Mouse (Mus musculus) neural tube, embryonic 11.5 days (tissue): Measurements from ENCODE around the gene Nat9. TPM values are rescaled to one million over a fixed set of nuclear protein-coding genes. Genes with fewer than 3 reads are reported as not detected.
A peak's percentile ranks its signal among the peaks of the same experiment; 100 is the strongest.

ENCODE experiments used
- ATAC-seq: fragments of 200-750 bp; cut with Nextera tagmentation; 2 replicates; pipeline ENCODE4 v1.8.0; 2017; ENCODE audit warnings: moderate number of reproducible peaks, mild to moderate bottlenecking, moderate TSS enrichment, moderate library complexity; ENCODE audit not compliant: insufficient read depth, low FRiP score, low TSS enrichment
- DNase-seq: peaks from one replicate; pipeline ENCODE4 v3.0.0-alpha.2; 2015; ENCODE audit warnings: low spot score
- H3K27ac ChIP-seq: fragments of 300-500 bp; sonication (generic); 2 replicates; pipeline ENCODE4 v1.5.1; 2014; ENCODE audit warnings: low read depth, mild to moderate bottlenecking, low read length
- H3K27me3 ChIP-seq: fragments of 300-500 bp; sonication (generic); 2 replicates; pipeline ENCODE4 v1.6.1; 2014; ENCODE audit warnings: mild to moderate bottlenecking, low read length, mixed read lengths; ENCODE audit not compliant: control insufficient read depth, insufficient read depth
- H3K36me3 ChIP-seq: fragments of 300-500 bp; sonication (generic); 2 replicates; pipeline ENCODE4 v1.6.1; 2014; ENCODE audit warnings: mild to moderate bottlenecking, low read length, moderate library complexity, mixed read lengths; ENCODE audit not compliant: control insufficient read depth, insufficient read depth
- H3K4me1 ChIP-seq: fragments of 300-500 bp; sonication (generic); 2 replicates; pipeline ENCODE4 v1.6.1; 2014; ENCODE audit warnings: low read length, mixed read lengths; ENCODE audit not compliant: control insufficient read depth, insufficient read depth
- H3K4me2 ChIP-seq: fragments of 300-500 bp; sonication (generic); 2 replicates; pipeline ENCODE4 v1.6.1; 2014; ENCODE audit warnings: low read depth, mild to moderate bottlenecking, moderate library complexity
- H3K4me3 ChIP-seq: fragments of 300-500 bp; sonication (generic); 2 replicates; pipeline ENCODE4 v1.5.1; 2014; ENCODE audit warnings: low read depth, low read length
- H3K9ac ChIP-seq: fragments of 300-500 bp; sonication (generic); 2 replicates; pipeline ENCODE4 v1.6.1; 2014; ENCODE audit warnings: mild to moderate bottlenecking, low read length
- H3K9me3 ChIP-seq: fragments of 300-500 bp; sonication (generic); 2 replicates; pipeline ENCODE4 v1.6.1; 2016; ENCODE audit warnings: low read length; ENCODE audit not compliant: control insufficient read depth
- whole genome bisulfite sequencing: fragments of 180-500 bp; shearing (Covaris S2); extraction: QIAGEN DNeasy Blood & Tissue Kit; methylation state at CpG from one replicate; pipeline ENCODE4 v1.1.7; 2014; 5-methylcytosine and 5-hydroxymethylcytosine counted together
- polyA plus RNA-seq: library from polyadenylated mRNA; unstranded; fragments of >200 nt; fragmentation: Nextera tagmentation; extraction: Ambion mirVana; gene quantifications from 2 replicates; pipeline ENCODE4 v1.2.1, GENCODE M21; 2014

Nat9 gene
- polyA plus RNA-seq, 1 experiment from 2014 or later = 20.3 TPM

GRCm38 (mm10) chr11:115176399-115177190 lies 11.1 kb downstream of the Nat9 start:
- no peak overlapping the region for H3K4me2 ChIP-seq
- peaks cover 26% of the 10 kb centered on the region for H3K4me1 ChIP-seq
- DNase-seq (no peak), ATAC-seq (no peak)
- no peaks in the 10 kb centered on the region for H3K9me3 ChIP-seq
- H3K9ac ChIP-seq = no peak overlapping the region
- H3K27ac ChIP-seq = no peak overlapping the region
- H3K4me3 ChIP-seq = no peak overlapping the region
- 69% methylated on average over 24 of the region's 24 CpGs for WGBS
- H3K36me3 ChIP-seq = no peaks in the 10 kb centered on the region
- no peaks in the 10 kb centered on the region for H3K27me3 ChIP-seq

DNA sequence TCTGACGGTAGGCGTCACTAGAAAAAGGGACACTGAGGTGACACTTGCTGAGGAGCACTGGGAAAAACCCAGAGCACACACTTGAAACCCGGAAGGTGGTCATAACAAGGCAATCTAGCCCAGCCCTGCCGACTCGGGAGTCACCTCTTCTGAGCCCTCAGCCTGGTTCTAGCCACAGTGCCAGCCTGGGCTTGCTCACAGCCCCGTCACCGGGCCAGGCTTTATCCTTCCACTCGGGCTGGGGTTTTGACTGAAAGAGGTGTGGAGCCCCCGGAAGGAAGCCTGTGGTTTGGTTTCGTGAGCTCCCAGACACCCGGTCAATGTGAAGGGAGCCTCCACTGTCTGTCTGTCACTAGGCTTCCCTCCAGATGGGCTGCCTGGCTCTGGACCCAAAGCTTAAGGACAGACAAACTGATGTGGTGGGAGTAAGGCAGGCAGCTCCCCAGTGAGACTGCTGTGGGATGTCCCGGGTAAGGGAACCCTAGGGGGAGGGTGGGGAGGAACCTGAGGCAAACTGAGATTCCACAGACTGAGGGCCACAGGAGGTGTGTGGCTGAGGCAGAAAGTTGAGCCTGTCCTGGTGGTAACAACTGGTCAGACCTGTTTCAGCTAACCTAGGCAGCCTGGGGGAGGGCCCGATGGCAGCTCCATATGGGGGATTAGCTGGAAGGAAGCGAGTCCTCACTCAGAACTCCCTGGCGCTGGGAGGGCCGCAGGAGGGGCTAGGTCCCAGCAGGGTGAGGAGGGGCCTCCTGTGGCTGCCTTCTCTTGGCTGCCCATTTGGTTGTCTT lies 13.9 kb downstream of the Nat9 start:
- Histone ChIP-seq H3K9me3 (no peaks in the 10 kb centered on the region), H3K9ac (no peak overlapping the region), H3K27ac (no peak overlapping the region), H3K27me3 (no peaks in the 10 kb centered on the region), H3K36me3 (no peaks in the 10 kb centered on the region), H3K4me1 (peaks cover 31% of the 10 kb centered on the region), H3K4me3 (no peak overlapping the region), H3K4me2 (no peak overlapping the region)
- DNase-seq = no peak
- WGBS = 18% methylated on average over 16 of the region's 16 CpGs
- no peak for ATAC-seq

DNA sequence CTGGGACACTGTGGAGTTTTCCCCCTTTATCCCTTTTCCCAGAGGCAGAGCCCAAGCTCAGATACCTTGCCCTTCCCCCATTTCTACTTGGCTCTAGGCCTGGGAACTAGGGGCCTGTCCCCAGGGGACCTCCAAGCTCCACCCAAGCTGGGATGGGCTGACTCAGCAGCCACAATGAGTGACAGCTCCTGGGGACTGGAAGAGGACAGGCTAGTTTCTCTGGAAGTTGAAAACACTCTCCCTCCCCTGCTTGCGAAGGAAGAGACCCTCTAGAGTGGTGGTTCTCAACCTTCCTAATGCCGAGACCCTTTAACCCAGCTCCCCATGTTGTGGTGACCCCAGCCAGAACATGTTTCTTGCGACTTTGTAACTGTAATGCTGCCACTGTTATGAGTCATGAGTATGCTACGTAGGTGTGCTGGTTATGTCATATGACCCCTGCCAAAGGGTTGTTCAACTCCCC lies 14.8 kb downstream of the Nat9 start:
- no peaks in the 10 kb centered on the region for H3K36me3 ChIP-seq
- H3K4me2 ChIP-seq = no peak overlapping the region
- WGBS = 27% methylated on average over 4 of the region's 4 CpGs
- no peak overlapping the region for H3K27ac ChIP-seq
- H3K4me1 ChIP-seq = peaks cover 31% of the 10 kb centered on the region
- no peaks in the 10 kb centered on the region for H3K27me3 ChIP-seq
- H3K9ac ChIP-seq = no peak overlapping the region
- no peak for ATAC-seq
- no peaks in the 10 kb centered on the region for H3K9me3 ChIP-seq
- no peak for DNase-seq
- no peak overlapping the region for H3K4me3 ChIP-seq

DNA sequence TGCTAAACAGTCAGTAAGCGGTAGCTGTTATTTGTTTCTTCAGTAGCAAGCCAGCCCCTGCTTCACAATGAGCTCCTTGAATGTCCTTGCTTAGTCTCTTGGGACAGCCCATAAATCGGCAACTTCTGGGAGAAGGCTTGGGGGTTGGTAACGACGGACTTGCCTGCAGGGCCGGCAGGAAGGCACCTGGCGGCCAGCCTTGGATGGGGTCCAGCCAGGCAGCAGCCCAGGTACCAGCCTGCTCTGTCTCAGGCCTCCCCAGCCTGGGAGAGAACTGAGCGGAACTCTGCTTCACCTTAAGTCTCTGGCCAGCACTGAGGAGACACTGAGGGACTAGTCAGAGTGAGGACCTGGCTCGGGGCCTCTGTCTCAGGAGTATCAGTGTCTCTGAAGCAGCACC lies 16.5 kb downstream of the Nat9 start:
- ATAC-seq (no peak), DNase-seq (no peak)
- H3K9me3 ChIP-seq = no peaks in the 10 kb centered on the region
- H3K4me3 ChIP-seq = no peak overlapping the region
- no peaks in the 10 kb centered on the region for H3K27me3 ChIP-seq
- no peaks in the 10 kb centered on the region for H3K36me3 ChIP-seq
- WGBS = 31% methylated on average over 8 of the region's 8 CpGs
- H3K9ac ChIP-seq = no peak overlapping the region
- H3K27ac ChIP-seq = no peak overlapping the region
- H3K4me1 ChIP-seq = peaks cover 22% of the 10 kb centered on the region
- H3K4me2 ChIP-seq = no peak overlapping the region

- Histone ChIP-seq H3K27me3 (peaks cover 6% of the 10 kb centered on the region; the same call in 1 of the 2 replicates), H3K27ac (no peak overlapping the region), H3K9me3 (no peaks in the 10 kb centered on the region), H3K36me3 (no peaks in the 10 kb centered on the region), H3K4me1 (peaks cover 27% of the 10 kb centered on the region), H3K9ac (no peak overlapping the region), H3K4me3 (no peak overlapping the region), H3K4me2 (no peak overlapping the region)
- DNase-seq (no peak), ATAC-seq (no peak)
- 89% methylated on average over 4 of the region's 4 CpGs for WGBS
Observed at GRCm38 (mm10) chr11:115169430-115169829, 18.2 kb downstream of the Nat9 start.

- DNase-seq (no peak), ATAC-seq (no peak)
- Histone ChIP-seq H3K27ac (no peak overlapping the region), H3K9ac (no peak overlapping the region), H3K4me2 (no peak overlapping the region), H3K27me3 (peaks cover 9% of the 10 kb centered on the region), H3K36me3 (no peaks in the 10 kb centered on the region), H3K9me3 (no peaks in the 10 kb centered on the region), H3K4me3 (no peak overlapping the region), H3K4me1 (peaks cover 29% of the 10 kb centered on the region)
- WGBS = 92% methylated on average over 8 of the region's 8 CpGs
Observed at GRCm38 (mm10) chr11:115167631-115168249, 19.9 kb downstream of the Nat9 start.

GRCm38 (mm10) chr11:115166776-115167175 lies 20.9 kb downstream of the Nat9 start:
- H3K9me3 ChIP-seq = no peaks in the 10 kb centered on the region
- WGBS = 85% methylated on average over 3 of the region's 3 CpGs
- no peak overlapping the region for H3K27ac ChIP-seq
- peaks cover 26% of the 10 kb centered on the region for H3K4me1 ChIP-seq
- ATAC-seq (no peak), DNase-seq (no peak)
- H3K9ac ChIP-seq = no peak overlapping the region
- H3K27me3 ChIP-seq = peaks cover 9% of the 10 kb centered on the region
- H3K4me2 ChIP-seq = no peak overlapping the region
- H3K4me3 ChIP-seq = no peak overlapping the region
- no peaks in the 10 kb centered on the region for H3K36me3 ChIP-seq

DNA sequence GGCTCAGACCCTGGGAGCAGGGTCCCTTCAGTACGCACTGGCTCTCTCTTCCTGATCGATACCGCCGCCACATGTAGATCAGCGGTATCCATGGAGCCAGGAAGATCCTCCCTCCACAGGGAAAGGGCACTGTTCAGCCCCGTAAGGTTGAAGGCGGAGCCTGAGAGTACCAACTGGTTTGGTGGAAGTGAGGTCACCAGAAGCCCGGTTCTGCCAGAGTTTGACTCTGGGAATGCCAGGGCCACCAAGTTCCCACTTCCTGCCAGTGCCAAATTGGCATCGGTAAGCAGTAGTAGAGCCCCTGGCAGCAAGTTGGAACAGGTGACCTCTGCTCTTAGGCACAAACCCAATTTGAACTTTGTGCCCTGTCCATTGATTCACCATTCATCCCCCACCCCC lies 22.7 kb downstream of the Nat9 start:
- H3K27me3 ChIP-seq = peaks cover 9% of the 10 kb centered on the region
- peak overlapping the region; percentile 31 for H3K9ac ChIP-seq
- H3K27ac ChIP-seq = no peak overlapping the region
- ATAC-seq = no peak
- no peaks in the 10 kb centered on the region for H3K36me3 ChIP-seq
- WGBS = 0% methylated on average over 8 of the region's 9 CpGs
- H3K9me3 ChIP-seq = no peaks in the 10 kb centered on the region
- H3K4me3 ChIP-seq = peak overlapping the region; percentile 66
- H3K4me2 ChIP-seq = peak overlapping the region; percentile 79
- no peak for DNase-seq
- H3K4me1 ChIP-seq = peaks cover 19% of the 10 kb centered on the region
